Mouse (Mus musculus): Measurements from ENCODE around the gene Kyat3. TPM values are rescaled to one million over a fixed set of nuclear protein-coding genes. Genes with fewer than 3 reads are reported as not detected.
"Not testable (repeated sequence)": the region's sequence is repeated elsewhere in the genome, so short reads cannot be mapped to it uniquely, and the experiment has no call there.

Kyat3 gene
- polyA plus RNA-seq, 1 experiment from 2014 or later: 13.2 TPM

GRCm38 (mm10) chr3:142711372-142711771 is 10.5 kb downstream of the Kyat3 start:
- H3K27me3 ChIP-seq (ENCODE audit: poor library complexity, severe bottlenecking): no peaks in the 10 kb centered on the region
- peaks cover 16% of the 10 kb centered on the region; the same call in 1 of the 2 replicates for H3K36me3 ChIP-seq (replicated peaks)
- H3K9me3 ChIP-seq: peaks cover 8% of the 10 kb centered on the region; the same call in 1 of the 2 replicates
- H3K27ac ChIP-seq: no peak overlapping the region
- no peaks in the 10 kb centered on the region for H3K4me1 ChIP-seq
- no peak for DNase-seq (ENCODE audit: extremely low spot score, low spot score)
- no peak overlapping the region for H3K4me3 ChIP-seq
- WGBS: 96% methylated on average over 5 of the region's 5 CpGs

GRCm38 (mm10) chr3:142712401-142713040 is 11.7 kb downstream of the Kyat3 start:
- not testable (repeated sequence) for H3K27me3 ChIP-seq (ENCODE audit: poor library complexity, severe bottlenecking); H3K4me1 ChIP-seq; H3K27ac ChIP-seq; H3K9me3 ChIP-seq; H3K4me3 ChIP-seq; DNase-seq (ENCODE audit: extremely low spot score, low spot score)
- 96% methylated on average over 18 of the region's 18 CpGs for WGBS
- H3K36me3 ChIP-seq (replicated peaks): peaks cover 16% of the 10 kb centered on the region; the same call in 1 of the 2 replicates

GRCm38 (mm10) chr3:142725481-142725880 is 24.6 kb downstream of the Kyat3 start:
- Histone ChIP-seq H3K27ac (no peak overlapping the region), H3K4me1 (no peaks in the 10 kb centered on the region), H3K4me3 (no peak overlapping the region), H3K36me3 (replicated peaks) (peaks cover 10% of the 10 kb centered on the region; the same call in 1 of the 2 replicates), H3K9me3 (no peaks in the 10 kb centered on the region), H3K27me3 (ENCODE audit: poor library complexity, severe bottlenecking) (no peaks in the 10 kb centered on the region)
- 87% methylated on average over 2 of the region's 2 CpGs for WGBS
- DNase-seq (ENCODE audit: extremely low spot score, low spot score): no peak

- 91% methylated on average over 22 of the region's 22 CpGs for WGBS
- H3K27ac ChIP-seq: no peak overlapping the region
- no peak overlapping the region for H3K4me3 ChIP-seq
- H3K9me3 ChIP-seq: no peaks in the 10 kb centered on the region
- no peaks in the 10 kb centered on the region for H3K4me1 ChIP-seq
- peaks cover 10% of the 10 kb centered on the region; the same call in 1 of the 2 replicates for H3K36me3 ChIP-seq (replicated peaks)
- no peak for DNase-seq (ENCODE audit: extremely low spot score, low spot score)
- no peaks in the 10 kb centered on the region for H3K27me3 ChIP-seq (ENCODE audit: poor library complexity, severe bottlenecking)
Observed at GRCm38 (mm10) chr3:142725969-142726672, 25.3 kb downstream of the Kyat3 start.

GRCm38 (mm10) chr3:142734291-142734690 is 33.4 kb downstream of the Kyat3 start:
- H3K27me3 ChIP-seq (ENCODE audit: poor library complexity, severe bottlenecking): no peaks in the 10 kb centered on the region
- H3K9me3 ChIP-seq: no peaks in the 10 kb centered on the region
- WGBS: 90% methylated on average over 12 of the region's 12 CpGs
- 0 out of 2 replicates have a peak, but pooled peaks cover 2% of the 10 kb centered on the region for H3K36me3 ChIP-seq (replicated peaks)
- H3K4me1 ChIP-seq: no peaks in the 10 kb centered on the region
- no peak overlapping the region for H3K27ac ChIP-seq
- no peak overlapping the region for H3K4me3 ChIP-seq
- no peak for DNase-seq (ENCODE audit: extremely low spot score, low spot score)

- H3K27ac ChIP-seq: no peak overlapping the region
- H3K36me3 ChIP-seq (replicated peaks): 0 out of 2 replicates have a peak, but pooled peaks cover 2% of the 10 kb centered on the region
- 92% methylated on average over 7 of the region's 7 CpGs for WGBS
- no peaks in the 10 kb centered on the region for H3K4me1 ChIP-seq
- no peaks in the 10 kb centered on the region for H3K9me3 ChIP-seq
- H3K27me3 ChIP-seq (ENCODE audit: poor library complexity, severe bottlenecking): no peaks in the 10 kb centered on the region
- H3K4me3 ChIP-seq: no peak overlapping the region
- DNase-seq (ENCODE audit: extremely low spot score, low spot score): no peak
Observed at GRCm38 (mm10) chr3:142740896-142741295, 40.0 kb downstream of the Kyat3 start.

- 62% methylated on average over 21 of the region's 21 CpGs for WGBS
- H3K4me1 ChIP-seq: no peaks in the 10 kb centered on the region
- H3K4me3 ChIP-seq: no peak overlapping the region
- peak; percentile 51 for DNase-seq (ENCODE audit: extremely low spot score, low spot score)
- no peaks in the 10 kb centered on the region for H3K36me3 ChIP-seq (replicated peaks)
- no peaks in the 10 kb centered on the region for H3K9me3 ChIP-seq
- no peak overlapping the region for H3K27ac ChIP-seq
- H3K27me3 ChIP-seq (ENCODE audit: poor library complexity, severe bottlenecking): no peaks in the 10 kb centered on the region
Observed at GRCm38 (mm10) chr3:142743973-142744898, 43.4 kb downstream of the Kyat3 start.

- H3K4me1 ChIP-seq: no peaks in the 10 kb centered on the region
- H3K9me3 ChIP-seq: no peaks in the 10 kb centered on the region
- DNase-seq (ENCODE audit: extremely low spot score, low spot score): no peak
- H3K27ac ChIP-seq: no peak overlapping the region
- no peaks in the 10 kb centered on the region for H3K36me3 ChIP-seq (replicated peaks)
- no peaks in the 10 kb centered on the region for H3K27me3 ChIP-seq (ENCODE audit: poor library complexity, severe bottlenecking)
- WGBS: 91% methylated on average over 2 of the region's 2 CpGs
- no peak overlapping the region for H3K4me3 ChIP-seq
Observed at GRCm38 (mm10) chr3:142745076-142745475, 44.2 kb downstream of the Kyat3 start.

- Histone ChIP-seq H3K36me3 (replicated peaks) (no peaks in the 10 kb centered on the region), H3K27ac (no peak overlapping the region), H3K27me3 (ENCODE audit: poor library complexity, severe bottlenecking) (no peaks in the 10 kb centered on the region), H3K4me1 (no peaks in the 10 kb centered on the region), H3K4me3 (no peak overlapping the region), H3K9me3 (no peaks in the 10 kb centered on the region)
- WGBS: 97% methylated on average over 7 of the region's 7 CpGs
- no peak for DNase-seq (ENCODE audit: extremely low spot score, low spot score)
Observed at GRCm38 (mm10) chr3:142747673-142748072, 46.8 kb downstream of the Kyat3 start.

- no peak for DNase-seq (ENCODE audit: extremely low spot score, low spot score)
- no peak overlapping the region for H3K27ac ChIP-seq
- no peaks in the 10 kb centered on the region for H3K27me3 ChIP-seq (ENCODE audit: poor library complexity, severe bottlenecking)
- H3K4me3 ChIP-seq: no peak overlapping the region
- no peaks in the 10 kb centered on the region for H3K9me3 ChIP-seq
- no peaks in the 10 kb centered on the region for H3K4me1 ChIP-seq
- 87% methylated on average over 16 of the region's 16 CpGs for WGBS
- H3K36me3 ChIP-seq (replicated peaks): no peaks in the 10 kb centered on the region
Observed at GRCm38 (mm10) chr3:142749131-142749530, 48.3 kb downstream of the Kyat3 start.

- Histone ChIP-seq H3K4me1 (no peaks in the 10 kb centered on the region), H3K36me3 (replicated peaks) (no peaks in the 10 kb centered on the region), H3K27me3 (ENCODE audit: poor library complexity, severe bottlenecking) (no peaks in the 10 kb centered on the region), H3K27ac (no peak overlapping the region), H3K9me3 (no peaks in the 10 kb centered on the region), H3K4me3 (no peak overlapping the region)
- DNase-seq (ENCODE audit: extremely low spot score, low spot score): no peak
- 93% methylated on average over 18 of the region's 18 CpGs for WGBS
Observed at GRCm38 (mm10) chr3:142755132-142755867, 54.4 kb downstream of the Kyat3 start.

- Histone ChIP-seq H3K36me3 (replicated peaks) (no peaks in the 10 kb centered on the region), H3K4me3 (no peak overlapping the region), H3K27me3 (ENCODE audit: poor library complexity, severe bottlenecking) (no peaks in the 10 kb centered on the region), H3K4me1 (no peaks in the 10 kb centered on the region), H3K27ac (no peak overlapping the region), H3K9me3 (no peaks in the 10 kb centered on the region)
- WGBS: 70% methylated on average over 12 of the region's 12 CpGs
- no peak for DNase-seq (ENCODE audit: extremely low spot score, low spot score)
Observed at GRCm38 (mm10) chr3:142757841-142758240, 57.0 kb downstream of the Kyat3 start.
